Mouse (Mus musculus) large intestine, adult 2 months (tissue): Measurements from ENCODE around the gene Gm20388. TPM values are rescaled to one million over a fixed set of nuclear protein-coding genes. Genes with fewer than 3 reads are reported as not detected.
A peak's percentile ranks its signal among the peaks of the same experiment; 100 is the strongest.
"Not testable (repeated sequence)": the region's sequence is repeated elsewhere in the genome, so short reads cannot be mapped to it uniquely, and the experiment has no call there.

Source experiments
- DNase-seq: peaks from one replicate; pipeline ENCODE4 v3.0.0-alpha.2; 2012; ENCODE audit warnings: low read depth, low spot score
- WGBS: fragments of 180-500 bp; shearing (Covaris S2); methylation state at CpG from one replicate; pipeline ENCODE4 v1.1.7; 2018; 5-methylcytosine and 5-hydroxymethylcytosine counted together
- polyA plus RNA-seq: library from polyadenylated mRNA; depleted of rRNA; stranded (reverse); fragments of >200 nt; gene quantifications from 2 replicates; pipeline ENCODE4 v1.2.3, GENCODE M21; 2012

The Gm20388 gene
- polyA plus RNA-seq, 1 experiment = 31.5 TPM

- no peak for DNase-seq
- WGBS = 60% methylated on average over 9 of the region's 9 CpGs
Observed at GRCm38 (mm10) chr8:120356067-120356466, 445.4 kb downstream of the Gm20388 start.

GRCm38 (mm10) chr8:120357504-120357903 is 446.9 kb downstream of the Gm20388 start:
- WGBS = 92% methylated on average over 6 of the region's 6 CpGs
- no peak for DNase-seq

- 68% methylated on average over 8 of the region's 8 CpGs for WGBS
- DNase-seq = no peak
Observed at GRCm38 (mm10) chr8:120361301-120361700, 450.7 kb downstream of the Gm20388 start.

GRCm38 (mm10) chr8:120363552-120364071 is 453.0 kb downstream of the Gm20388 start:
- no peak for DNase-seq
- WGBS = 18% methylated on average over 10 of the region's 10 CpGs

GRCm38 (mm10) chr8:120364093-120364725 is 453.6 kb downstream of the Gm20388 start:
- DNase-seq = no peak
- WGBS = 35% methylated on average over 7 of the region's 7 CpGs

- DNase-seq = peak; percentile 83
- 35% methylated on average over 6 of the region's 6 CpGs for WGBS
Observed at GRCm38 (mm10) chr8:120366840-120367239, 456.2 kb downstream of the Gm20388 start.

- 31% methylated on average over 1 of the region's 1 CpGs for WGBS
- not testable (repeated sequence) for DNase-seq
Observed at GRCm38 (mm10) chr8:120368191-120368590, 457.6 kb downstream of the Gm20388 start.

GRCm38 (mm10) chr8:120368814-120369649 is 458.4 kb downstream of the Gm20388 start:
- WGBS = 15% methylated on average over 11 of the region's 11 CpGs

GRCm38 (mm10) chr8:120369956-120370355 is 459.3 kb downstream of the Gm20388 start:
- DNase-seq = no peak
- WGBS = 30% methylated on average over 7 of the region's 7 CpGs

More at GRCm38 (mm10) chr8:120368814-120369649, 458.4 kb downstream of the Gm20388 start:
- DNase-seq = peak; percentile 80

GRCm38 (mm10) chr8:120370461-120370860 is 459.8 kb downstream of the Gm20388 start:
- DNase-seq = no peak
- 94% methylated on average over 4 of the region's 4 CpGs for WGBS

- DNase-seq = no peak
- 89% methylated on average over 5 of the region's 5 CpGs for WGBS
Observed at GRCm38 (mm10) chr8:120371146-120371545, 460.5 kb downstream of the Gm20388 start.

GRCm38 (mm10) chr8:120371725-120372457 is 461.2 kb downstream of the Gm20388 start:
- WGBS = 81% methylated on average over 8 of the region's 8 CpGs

GRCm38 (mm10) chr8:120372684-120373083 is 462.0 kb downstream of the Gm20388 start:
- WGBS = 92% methylated on average over 6 of the region's 6 CpGs
- no peak for DNase-seq

More at GRCm38 (mm10) chr8:120371725-120372457, 461.2 kb downstream of the Gm20388 start:
- no peak for DNase-seq

GRCm38 (mm10) chr8:120373621-120374020 is 463.0 kb downstream of the Gm20388 start:
- 49% methylated on average over 3 of the region's 3 CpGs for WGBS
- DNase-seq = no peak

- WGBS = 32% methylated on average over 1 of the region's 1 CpGs
- DNase-seq = no peak
Observed at GRCm38 (mm10) chr8:120374070-120374469, 463.4 kb downstream of the Gm20388 start.

- WGBS = 43% methylated on average over 9 of the region's 9 CpGs
- DNase-seq = no peak
Observed at GRCm38 (mm10) chr8:120374514-120374913, 463.9 kb downstream of the Gm20388 start.

GRCm38 (mm10) chr8:120375170-120375569 is 464.5 kb downstream of the Gm20388 start:
- no peak for DNase-seq
- WGBS = 35% methylated on average over 5 of the region's 5 CpGs

- 87% methylated on average over 4 of the region's 4 CpGs for WGBS
- DNase-seq = no peak
Observed at GRCm38 (mm10) chr8:120376215-120376614, 465.6 kb downstream of the Gm20388 start.

- no peak for DNase-seq
- WGBS = 46% methylated on average over 22 of the region's 22 CpGs
Observed at GRCm38 (mm10) chr8:120376847-120377802, 466.5 kb downstream of the Gm20388 start.
